Mouse (Mus musculus) hindbrain, embryonic 12.5 days (tissue): ENCODE measurements at regions not wholly inside any gene's neighbourhood (a gene's known extent, or its start where the extent isn't known, plus 50 kb on each side); places are given as distances from the start of the nearest gene placed in this dataset.

ENCODE experiments used
- ATAC-seq: fragments of 200-750 bp; cut with Nextera tagmentation; 2 replicates; pipeline ENCODE4 v1.8.0; 2017; ENCODE audit warnings: moderate TSS enrichment; ENCODE audit not compliant: low FRiP score
- H3K27ac ChIP-seq: fragments of 300-500 bp; sonication (generic); 2 replicates; pipeline ENCODE4 v1.5.1; 2016; ENCODE audit warnings: mild to moderate bottlenecking
- H3K27me3 ChIP-seq: fragments of 300-500 bp; sonication (generic); 2 replicates; pipeline ENCODE4 v1.6.1; 2016; ENCODE audit warnings: mild to moderate bottlenecking
- H3K36me3 ChIP-seq: fragments of 300-500 bp; sonication (generic); 2 replicates; pipeline ENCODE4 v1.6.1; 2016; ENCODE audit warnings: mild to moderate bottlenecking
- H3K4me1 ChIP-seq: fragments of 300-500 bp; sonication (generic); 2 replicates; pipeline ENCODE4 v1.6.1; 2016
- H3K4me2 ChIP-seq: fragments of 300-500 bp; sonication (generic); replicated peaks from 2 replicates; pipeline ENCODE4 v1.6.1; 2016; ENCODE audit warnings: mild to moderate bottlenecking
- H3K4me3 ChIP-seq: fragments of 300-500 bp; sonication (generic); 2 replicates; pipeline ENCODE4 v1.5.1; 2016; ENCODE audit warnings: mild to moderate bottlenecking
- H3K9ac ChIP-seq: fragments of 300-500 bp; sonication (generic); 2 replicates; pipeline ENCODE4 v1.6.1; 2016; ENCODE audit warnings: mild to moderate bottlenecking, moderate library complexity
- H3K9me3 ChIP-seq: fragments of 300-500 bp; sonication (generic); replicated peaks from 2 replicates; pipeline ENCODE4 v1.6.1; 2016; ENCODE audit warnings: mild to moderate bottlenecking
- WGBS: fragments of 180-500 bp; shearing (Covaris S2); methylation state at CpG from one replicate; pipeline ENCODE4 v1.1.7; 2016; 5-methylcytosine and 5-hydroxymethylcytosine counted together

GRCm38 (mm10) chr14:99392813-99393212 lies 94.3 kb downstream of the Klf5 start:
- Histone ChIP-seq H3K27me3 (no peaks in the 10 kb centered on the region), H3K9ac (no peak overlapping the region), H3K4me2 (no peak overlapping the region), H3K9me3 (no peaks in the 10 kb centered on the region), H3K36me3 (no peaks in the 10 kb centered on the region), H3K4me1 (no peaks in the 10 kb centered on the region), H3K27ac (no peak overlapping the region), H3K4me3 (no peak overlapping the region)
- ATAC-seq, result no peak
- WGBS, result 82% methylated on average over 2 of the region's 2 CpGs

GRCm38 (mm10) chr14:99393611-99394010 lies 95.1 kb downstream of the Klf5 start:
- H3K27ac ChIP-seq, result no peak overlapping the region
- H3K9me3 ChIP-seq, result no peaks in the 10 kb centered on the region
- no peaks in the 10 kb centered on the region for H3K27me3 ChIP-seq
- H3K4me3 ChIP-seq, result no peak overlapping the region
- H3K4me1 ChIP-seq, result no peaks in the 10 kb centered on the region
- 94% methylated on average over 8 of the region's 8 CpGs for WGBS
- H3K4me2 ChIP-seq, result no peak overlapping the region
- ATAC-seq, result no peak
- H3K9ac ChIP-seq, result no peak overlapping the region
- H3K36me3 ChIP-seq, result no peaks in the 10 kb centered on the region

GRCm38 (mm10) chr14:99403155-99403726 lies 104.8 kb downstream of the Klf5 start:
- Histone ChIP-seq H3K27me3 (no peaks in the 10 kb centered on the region), H3K4me2 (no peak overlapping the region), H3K9me3 (no peaks in the 10 kb centered on the region), H3K27ac (no peak overlapping the region), H3K36me3 (no peaks in the 10 kb centered on the region), H3K4me3 (no peak overlapping the region), H3K9ac (no peak overlapping the region), H3K4me1 (no peaks in the 10 kb centered on the region)
- 82% methylated on average over 6 of the region's 6 CpGs for WGBS
- ATAC-seq, result no peak

- Histone ChIP-seq H3K9ac (no peak overlapping the region), H3K27ac (no peak overlapping the region), H3K9me3 (no peaks in the 10 kb centered on the region), H3K36me3 (no peaks in the 10 kb centered on the region), H3K27me3 (no peaks in the 10 kb centered on the region), H3K4me3 (no peak overlapping the region), H3K4me1 (no peaks in the 10 kb centered on the region), H3K4me2 (no peak overlapping the region)
- 87% methylated on average over 5 of the region's 5 CpGs for WGBS
- no peak for ATAC-seq
Observed at GRCm38 (mm10) chr14:99405228-99405627, 106.7 kb downstream of the Klf5 start.

GRCm38 (mm10) chr14:99411835-99412234 lies 113.3 kb downstream of the Klf5 start:
- no peaks in the 10 kb centered on the region for H3K9me3 ChIP-seq
- H3K36me3 ChIP-seq, result no peaks in the 10 kb centered on the region
- no peak for ATAC-seq
- H3K9ac ChIP-seq, result no peak overlapping the region
- H3K27me3 ChIP-seq, result no peaks in the 10 kb centered on the region
- no peaks in the 10 kb centered on the region for H3K4me1 ChIP-seq
- no peak overlapping the region for H3K4me2 ChIP-seq
- WGBS, result 75% methylated on average over 5 of the region's 5 CpGs
- no peak overlapping the region for H3K27ac ChIP-seq
- H3K4me3 ChIP-seq, result no peak overlapping the region

- Histone ChIP-seq H3K9me3 (no peaks in the 10 kb centered on the region), H3K27me3 (no peaks in the 10 kb centered on the region), H3K4me2 (no peak overlapping the region), H3K4me3 (no peak overlapping the region), H3K4me1 (no peaks in the 10 kb centered on the region), H3K9ac (no peak overlapping the region), H3K27ac (no peak overlapping the region), H3K36me3 (no peaks in the 10 kb centered on the region)
- WGBS, result 88% methylated on average over 3 of the region's 3 CpGs
- no peak for ATAC-seq
Observed at GRCm38 (mm10) chr14:99416169-99416568, 117.7 kb downstream of the Klf5 start.

- H3K27me3 ChIP-seq, result no peaks in the 10 kb centered on the region
- no peak for ATAC-seq
- H3K4me2 ChIP-seq, result no peak overlapping the region
- no peaks in the 10 kb centered on the region for H3K36me3 ChIP-seq
- H3K9me3 ChIP-seq, result no peaks in the 10 kb centered on the region
- no peak overlapping the region for H3K4me3 ChIP-seq
- H3K27ac ChIP-seq, result no peak overlapping the region
- H3K4me1 ChIP-seq, result no peaks in the 10 kb centered on the region
- H3K9ac ChIP-seq, result no peak overlapping the region
- WGBS, result 96% methylated on average over 5 of the region's 5 CpGs
Observed at GRCm38 (mm10) chr14:99418970-99419369, 120.5 kb downstream of the Klf5 start.

- no peaks in the 10 kb centered on the region for H3K36me3 ChIP-seq
- H3K4me1 ChIP-seq, result no peaks in the 10 kb centered on the region
- 84% methylated on average over 7 of the region's 7 CpGs for WGBS
- H3K27ac ChIP-seq, result no peak overlapping the region
- ATAC-seq, result no peak
- H3K9ac ChIP-seq, result no peak overlapping the region
- H3K4me3 ChIP-seq, result no peak overlapping the region
- no peak overlapping the region for H3K4me2 ChIP-seq
- no peaks in the 10 kb centered on the region for H3K27me3 ChIP-seq
- H3K9me3 ChIP-seq, result no peaks in the 10 kb centered on the region
Observed at GRCm38 (mm10) chr14:99423334-99423733, 124.8 kb downstream of the Klf5 start.

GRCm38 (mm10) chr14:99427049-99427448 lies 128.6 kb downstream of the Klf5 start:
- ATAC-seq, result no peak
- H3K27me3 ChIP-seq, result no peaks in the 10 kb centered on the region
- no peaks in the 10 kb centered on the region for H3K9me3 ChIP-seq
- no peak overlapping the region for H3K27ac ChIP-seq
- no peak overlapping the region for H3K4me2 ChIP-seq
- WGBS, result 94% methylated on average over 3 of the region's 3 CpGs
- no peaks in the 10 kb centered on the region for H3K4me1 ChIP-seq
- H3K4me3 ChIP-seq, result no peak overlapping the region
- no peak overlapping the region for H3K9ac ChIP-seq
- no peaks in the 10 kb centered on the region for H3K36me3 ChIP-seq

GRCm38 (mm10) chr14:99430323-99430722 lies 131.8 kb downstream of the Klf5 start:
- no peaks in the 10 kb centered on the region for H3K9me3 ChIP-seq
- no peak overlapping the region for H3K9ac ChIP-seq
- H3K4me1 ChIP-seq, result no peaks in the 10 kb centered on the region
- no peak overlapping the region for H3K27ac ChIP-seq
- no peak overlapping the region for H3K4me2 ChIP-seq
- no peaks in the 10 kb centered on the region for H3K36me3 ChIP-seq
- H3K27me3 ChIP-seq, result no peaks in the 10 kb centered on the region
- no peak for ATAC-seq
- WGBS, result 92% methylated on average over 4 of the region's 4 CpGs
- no peak overlapping the region for H3K4me3 ChIP-seq

- Histone ChIP-seq H3K36me3 (no peaks in the 10 kb centered on the region), H3K9ac (no peak overlapping the region), H3K27ac (no peak overlapping the region), H3K4me1 (no peaks in the 10 kb centered on the region), H3K9me3 (no peaks in the 10 kb centered on the region), H3K4me3 (no peak overlapping the region), H3K27me3 (no peaks in the 10 kb centered on the region), H3K4me2 (no peak overlapping the region)
- 93% methylated on average over 7 of the region's 7 CpGs for whole genome bisulfite sequencing
- ATAC-seq, result no peak
Observed at GRCm38 (mm10) chr14:99431697-99432096, 133.2 kb downstream of the Klf5 start.

- no peak overlapping the region for H3K27ac ChIP-seq
- WGBS, result 94% methylated on average over 1 of the region's 1 CpGs
Observed at GRCm38 (mm10) chr14:99434645-99435044, 136.2 kb downstream of the Klf5 start.

GRCm38 (mm10) chr14:99435512-99435911 lies 137.0 kb downstream of the Klf5 start:
- no peak for ATAC-seq
- no peaks in the 10 kb centered on the region for H3K9me3 ChIP-seq
- no peaks in the 10 kb centered on the region for H3K4me1 ChIP-seq
- WGBS, result 81% methylated on average over 3 of the region's 3 CpGs
- H3K9ac ChIP-seq, result no peak overlapping the region
- no peak overlapping the region for H3K27ac ChIP-seq
- H3K4me3 ChIP-seq, result no peak overlapping the region
- no peak overlapping the region for H3K4me2 ChIP-seq
- no peaks in the 10 kb centered on the region for H3K27me3 ChIP-seq
- no peaks in the 10 kb centered on the region for H3K36me3 ChIP-seq

More at GRCm38 (mm10) chr14:99434645-99435044, 136.2 kb downstream of the Klf5 start:
- no peak overlapping the region for H3K4me2 ChIP-seq
- H3K9ac ChIP-seq, result no peak overlapping the region
- no peak overlapping the region for H3K4me3 ChIP-seq
- ATAC-seq, result no peak
- H3K27me3 ChIP-seq, result no peaks in the 10 kb centered on the region
- H3K36me3 ChIP-seq, result no peaks in the 10 kb centered on the region
- H3K9me3 ChIP-seq, result no peaks in the 10 kb centered on the region
- no peaks in the 10 kb centered on the region for H3K4me1 ChIP-seq
